9 mouse cellular contexts compared by ENCODE assay signal in the genomic region with DNA sequence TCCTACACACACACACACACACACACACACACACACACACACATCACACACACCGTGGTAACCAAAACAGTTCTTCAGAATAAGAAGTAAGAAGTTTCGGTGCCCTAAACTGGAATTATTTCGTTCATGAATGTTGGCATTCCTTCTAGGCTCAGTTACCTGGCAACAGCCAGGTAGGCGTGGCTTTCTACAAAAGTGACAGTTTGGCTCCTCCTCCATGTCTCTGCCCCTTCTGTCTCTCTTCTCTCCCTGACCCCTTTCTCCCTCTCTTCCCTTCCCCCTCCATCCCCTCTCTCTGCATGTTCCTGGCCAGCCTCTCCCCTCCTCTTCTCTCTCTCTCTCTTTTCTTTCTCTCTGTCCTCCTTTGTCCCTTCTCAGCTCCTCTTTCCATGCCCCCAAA. TPM values are rescaled to one million over a fixed set of nuclear protein-coding genes. Genes with fewer than 3 reads are reported as not detected.
DNase-seq lines count a peak whose midpoint lies in the region; ATAC-seq and TF ChIP-seq lines count a peak whose summit lies in the region.
"Had no signal": no experiment of that assay in that cellular context is flagged by ENCODE, and none has a peak within 500 bp of the region (broad histone marks: within the 10 kb centered on the region; RNA-seq: fewer than 3 reads in every experiment).

No protein-coding gene starts in this region.

- peaks cover 9% of the 10 kb centered on the region for H3K27me3 ChIP-seq in megakaryocyte, embryonic 14.5 days (replicated peaks)
- peaks cover 4% of the 10 kb centered on the region; the same call in 1 of the 2 replicates for H3K27me3 ChIP-seq in forebrain, postnatal 0 days (ENCODE audit: insufficient read depth, low read length)
- H3K27me3 ChIP-seq in limb, embryonic 14.5 days (ENCODE audit: control insufficient read depth, insufficient read depth, low read length): no peaks in the 10 kb centered on the region
- no peaks in the 10 kb centered on the region for H3K27me3 ChIP-seq in splenic B cell, adult 2 months (ENCODE audit: control insufficient read depth, insufficient read depth, low read length, poor library complexity, severe bottlenecking)

- ATAC-seq in megakaryocyte, adult 5-6 weeks (ENCODE audit: poor library complexity, severe bottlenecking): no peak
- ATAC-seq in forebrain, postnatal 0 days: no peak
- ATAC-seq in limb, embryonic 14.5 days (ENCODE audit: low FRiP score, low read depth): no peak

- H3K27ac ChIP-seq in forebrain, postnatal 0 days (ENCODE audit: low read depth, low read length): no peak overlapping the region
- H3K27ac ChIP-seq in limb, embryonic 14.5 days (replicated peaks; ENCODE audit: low read depth, low read length): no peak overlapping the region; the same call in 1 of the 2 replicates

- H3K36me3 ChIP-seq in megakaryocyte, embryonic 14.5 days (replicated peaks; ENCODE audit: low read length): no peaks in the 10 kb centered on the region
- H3K36me3 ChIP-seq in forebrain, postnatal 0 days (ENCODE audit: insufficient read depth): no peaks in the 10 kb centered on the region
- no peaks in the 10 kb centered on the region for H3K36me3 ChIP-seq in limb, embryonic 14.5 days (ENCODE audit: control insufficient read depth, insufficient read depth, low read length)
- H3K36me3 ChIP-seq in splenic B cell, adult 2 months (ENCODE audit: control insufficient read depth, insufficient read depth, low read length, poor library complexity, severe bottlenecking): no peaks in the 10 kb centered on the region

- no peaks in the 10 kb centered on the region for H3K9me3 ChIP-seq in megakaryocyte, embryonic 14.5 days
- H3K9me3 ChIP-seq in forebrain, postnatal 0 days (ENCODE audit: low read length): no peaks in the 10 kb centered on the region
- no peaks in the 10 kb centered on the region for H3K9me3 ChIP-seq in limb, embryonic 14.5 days (ENCODE audit: control insufficient read depth, low read length)

- peak; percentile 49 for DNase-seq in forebrain, postnatal 0 days
- peak; percentile 30 for DNase-seq in limb, embryonic 14.5 days (ENCODE audit: low spot score)
- DNase-seq in splenic B cell, adult 2 months (ENCODE audit: low read depth, low spot score): peak; percentile 36
- DNase-seq in adrenal gland, postnatal 4 days (ENCODE audit: low spot score in 2 of 2): no peak
- no peak for DNase-seq in gastrocnemius, postnatal 25 days
- no peak for DNase-seq in T-cell, adult 2 months (ENCODE audit: low spot score)
- DNase-seq: thymus, adult 18-20 months had no signal

- peak overlapping the region; percentile 94 for H3K4me3 ChIP-seq in megakaryocyte, embryonic 14.5 days (replicated peaks)
- no peak overlapping the region for H3K4me3 ChIP-seq in forebrain, postnatal 0 days (ENCODE audit: low read depth, low read length)
- H3K4me3 ChIP-seq in limb, embryonic 14.5 days (replicated peaks; ENCODE audit: low read length): no peak overlapping the region; the same call in 1 of the 2 replicates

- TF ChIP-seq CTCF in forebrain, postnatal 0 days (IDR thresholded peaks at IDR 0.05; ENCODE audit: low read depth): no peak

- no peak for TF ChIP-seq POLR2A in limb, embryonic 14.5 days (IDR thresholded peaks at IDR 0.05; ENCODE audit: borderline replicate concordance, extremely low read depth, insufficient read depth, insufficient read length)

- no peak overlapping the region for H3K9ac ChIP-seq in forebrain, postnatal 0 days
- no peak overlapping the region for H3K9ac ChIP-seq in limb, embryonic 14.5 days (ENCODE audit: low read depth, low read length, severe bottlenecking)

- WGBS in forebrain, postnatal 0 days: 10% methylated on average over 4 of the region's 4 CpGs
- 38% methylated on average over 4 of the region's 4 CpGs for WGBS in limb, embryonic 14.5 days

- peak overlapping the region; percentile 61 for H3K4me2 ChIP-seq in forebrain, postnatal 0 days (ENCODE audit: low read depth)
- H3K4me2 ChIP-seq in limb, embryonic 14.5 days (replicated peaks; ENCODE audit: low read depth, low read length, severe bottlenecking): peak overlapping the region; percentile 94; the same call in 1 of the 2 replicates

- peaks cover 73% of the 10 kb centered on the region for H3K4me1 ChIP-seq in megakaryocyte, embryonic 14.5 days
- H3K4me1 ChIP-seq in forebrain, postnatal 0 days (ENCODE audit: insufficient read depth): peaks cover 19% of the 10 kb centered on the region
- H3K4me1 ChIP-seq in limb, embryonic 14.5 days (ENCODE audit: control insufficient read depth, insufficient read depth, low read length): peaks cover 22% of the 10 kb centered on the region

RNA-seq across cellular contexts. Expression of gene Tpt1, which starts 11.9 kb away (rescaled TPM):
- polyA plus RNA-seq in megakaryocyte, embryonic 14.5 days (2012; ENCODE audit: insufficient read depth, low replicate concordance): 1,815 and 2,518 TPM in 2 replicates
- 5,508 and 5,947 TPM in 2 replicates for total RNA-seq in megakaryocyte, adult 5-6 weeks (2015)
- total RNA-seq in megakaryocyte, adult 5-6 weeks (2017): 1,349 and 1,387 TPM in 2 replicates
- total RNA-seq in forebrain, postnatal 0 days (2014; rRNA removed): 738 and 1,020 TPM in 2 replicates
- polyA plus RNA-seq in forebrain, postnatal 0 days (2015; fragmentation: Nextera tagmentation; extraction: Ambion mirVana): 708 and 819 TPM in 2 replicates
- polyA plus RNA-seq in limb, embryonic 14.5 days (2012; rRNA removed): 2,516 and 2,539 TPM in 2 replicates
- polyA plus RNA-seq in limb, embryonic 14.5 days (2014; fragmentation: Nextera tagmentation; extraction: Ambion mirVana): 1,237 and 1,305 TPM in 2 replicates
- 1,000 to 10,000 TPM; 3,227 to 3,375 TPM for total RNA-seq in adrenal gland, postnatal 4 days (2021)
- 1,000 to 10,000 TPM; 2,961 to 2,964 TPM for total RNA-seq in gastrocnemius, postnatal 25 days (2021)

RNA-seq across cellular contexts. Expression of gene Slc25a30, which starts 46.1 kb away (rescaled TPM):
- polyA plus RNA-seq in megakaryocyte, embryonic 14.5 days (2012; ENCODE audit: insufficient read depth, low replicate concordance): 13.6 TPM in 1 of 2 replicates, not detected in the other
- total RNA-seq in megakaryocyte, adult 5-6 weeks (2015): 19.8 and 21.6 TPM in 2 replicates
- 13.0 and 19.9 TPM in 2 replicates for total RNA-seq in megakaryocyte, adult 5-6 weeks (2017)
- total RNA-seq in forebrain, postnatal 0 days (2014; rRNA removed): 20.1 and 27.4 TPM in 2 replicates
- 4.7 and 7.0 TPM in 2 replicates for polyA plus RNA-seq in forebrain, postnatal 0 days (2015; fragmentation: Nextera tagmentation; extraction: Ambion mirVana)
- polyA plus RNA-seq in limb, embryonic 14.5 days (2012; rRNA removed): 6.2 and 8.2 TPM in 2 replicates
- polyA plus RNA-seq in limb, embryonic 14.5 days (2014; fragmentation: Nextera tagmentation; extraction: Ambion mirVana): 3.5 and 4.6 TPM in 2 replicates
- 10 to 100 TPM; 46.9 to 51.2 TPM for total RNA-seq in adrenal gland, postnatal 4 days (2021)
- 1 to 10 TPM; 7.1 to 7.2 TPM for total RNA-seq in gastrocnemius, postnatal 25 days (2021)

Comparison
In these comparisons a context has a peak if more than half of its experiments do, and no peak if none do; other contexts are left out.
1. DNase-seq: peak in forebrain, postnatal 0 days (single experiment), limb, embryonic 14.5 days (single experiment) and splenic B cell, adult 2 months (single experiment); none in adrenal gland, postnatal 4 days (0 of 2), gastrocnemius, postnatal 25 days (single experiment) and T-cell, adult 2 months (single experiment).